In the genomic region with DNA sequence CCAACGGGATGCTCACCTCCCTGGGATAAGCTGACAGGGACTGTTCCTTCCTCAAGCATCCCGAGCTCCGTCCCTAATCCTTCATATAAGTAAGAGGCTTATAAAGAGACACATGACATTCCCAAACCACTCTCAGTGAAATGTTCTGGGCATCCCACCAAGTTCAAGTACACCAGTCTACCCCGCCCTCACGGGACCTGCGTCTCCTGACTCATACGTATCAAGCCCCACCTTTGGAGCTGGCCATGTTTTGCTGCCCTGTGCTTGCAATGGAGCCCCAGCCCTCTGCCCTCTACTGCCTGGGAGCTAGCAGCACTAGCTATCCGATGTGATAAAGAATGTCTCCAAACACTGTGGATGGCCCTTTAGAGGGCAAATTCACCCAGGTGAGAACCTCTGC, we compare ENCODE assay signal across 28 mouse cellular contexts. TPM values are rescaled to one million over a fixed set of nuclear protein-coding genes. Genes with fewer than 3 reads are reported as not detected.
DNase-seq lines count a peak whose midpoint lies in the region; ATAC-seq and TF ChIP-seq lines count a peak whose summit lies in the region.
"Had no signal": no experiment of that assay in that cellular context is flagged by ENCODE, and none has a peak within 500 bp of the region (broad histone marks: within the 10 kb centered on the region; RNA-seq: fewer than 3 reads in every experiment).

No protein-coding gene starts in this region.

- no peak overlapping the region for H3K4me3 ChIP-seq in gastrocnemius, adult 2 months
- H3K4me3 ChIP-seq in heart, adult 2 months, result no peak overlapping the region
- no peak overlapping the region for H3K4me3 ChIP-seq in heart, embryonic 10.5 days
- no peak overlapping the region for H3K4me3 ChIP-seq in heart, embryonic 12.5 days
- H3K4me3 ChIP-seq: embryonic facial prominence, embryonic 10.5 days; embryonic facial prominence, embryonic 13.5 days; erythroblast, embryonic 14.5 days; forebrain, embryonic 12.5 days; forebrain, embryonic 15.5 days; heart, embryonic 13.5 days; hindbrain, embryonic 12.5 days; hindbrain, embryonic 15.5 days had no signal

- 0 out of 2 replicates have a peak, but pooled peaks have one; percentile 8 for TF ChIP-seq EP300 in heart, adult 2 months (IDR thresholded peaks at IDR 0.05; ENCODE audit: insufficient read depth, low read depth, low read length)

- WGBS in heart, adult 2 months, result 63% methylated on average over 8 of the region's 8 CpGs
- WGBS in heart, embryonic 10.5 days, result 91% methylated on average over 8 of the region's 8 CpGs
- WGBS in heart, embryonic 12.5 days, result 91% methylated on average over 8 of the region's 8 CpGs

- no peaks in the 10 kb centered on the region for H3K27me3 ChIP-seq in heart, adult 2 months (ENCODE audit: control insufficient read depth, insufficient read depth, low read length)
- H3K27me3 ChIP-seq in heart, embryonic 10.5 days (ENCODE audit: insufficient read depth, poor library complexity, severe bottlenecking), result no peaks in the 10 kb centered on the region
- no peaks in the 10 kb centered on the region for H3K27me3 ChIP-seq in heart, embryonic 12.5 days (replicated peaks)
- H3K27me3 ChIP-seq: CH12.LX; embryonic facial prominence, embryonic 13.5 days; forebrain, embryonic 12.5 days; forebrain, embryonic 15.5 days; heart, embryonic 13.5 days; hindbrain, embryonic 12.5 days; hindbrain, embryonic 15.5 days had no signal

- no peak overlapping the region for H3K9ac ChIP-seq in heart, adult 2 months (ENCODE audit: low read depth, low read length)
- no peak overlapping the region for H3K9ac ChIP-seq in heart, embryonic 12.5 days
- H3K9ac ChIP-seq: embryonic facial prominence, embryonic 13.5 days; forebrain, embryonic 12.5 days; forebrain, embryonic 15.5 days; heart, embryonic 13.5 days; hindbrain, embryonic 12.5 days; hindbrain, embryonic 15.5 days had no signal

- intact Hi-C loops in gastrocnemius, adult 2 months (cut with DNase I), result no loop called here
- intact Hi-C loops in heart, adult 2 months (cut with DNase I), result no loop called here
- intact Hi-C loops in heart, postnatal 10 days (cut with DNase I), result no loop called here

- no peaks in the 10 kb centered on the region; the same call in 1 of the 2 replicates for H3K79me2 ChIP-seq in heart, adult 2 months (replicated peaks; ENCODE audit: control insufficient read depth, insufficient read depth, low read length)

- no peak for TF ChIP-seq CTCF in gastrocnemius, adult 2 months (IDR thresholded peaks at IDR 0.05)
- TF ChIP-seq CTCF in heart, adult 2 months (IDR thresholded peaks at IDR 0.05), result no peak

- ATAC-seq in heart, embryonic 12.5 days (ENCODE audit: insufficient number of reproducible peaks, low FRiP score), result no peak
- ATAC-seq: activated CD4-positive, CD25-positive, alpha-beta regulatory T cell, adult 4 months; forebrain, embryonic 15.5 days; intestine, postnatal 0 days had no signal

- no peaks in the 10 kb centered on the region for H3K36me3 ChIP-seq in heart, adult 2 months (ENCODE audit: control insufficient read depth, insufficient read depth, low read length)
- peaks cover 74% of the 10 kb centered on the region for H3K36me3 ChIP-seq in heart, embryonic 10.5 days
- peaks cover 76% of the 10 kb centered on the region for H3K36me3 ChIP-seq in heart, embryonic 12.5 days

- H3K4me1 ChIP-seq in heart, adult 2 months (ENCODE audit: control insufficient read depth, insufficient read depth, low read length), result no peaks in the 10 kb centered on the region
- peaks cover 9% of the 10 kb centered on the region; the same call in 1 of the 2 replicates for H3K4me1 ChIP-seq in heart, embryonic 10.5 days
- peaks cover 5% of the 10 kb centered on the region for H3K4me1 ChIP-seq in heart, embryonic 12.5 days (replicated peaks)
- H3K4me1 ChIP-seq: embryonic facial prominence, embryonic 10.5 days; forebrain, embryonic 12.5 days; forebrain, embryonic 15.5 days; hindbrain, embryonic 12.5 days; hindbrain, embryonic 15.5 days had no signal

- no peak for TF ChIP-seq POLR2A in heart, adult 2 months (IDR thresholded peaks at IDR 0.05; ENCODE audit: insufficient read depth, low read depth, low read length)

- H3K4me2 ChIP-seq in heart, embryonic 12.5 days, result no peak overlapping the region
- H3K4me2 ChIP-seq: embryonic facial prominence, embryonic 13.5 days; forebrain, embryonic 12.5 days; forebrain, embryonic 15.5 days; heart, embryonic 13.5 days; hindbrain, embryonic 12.5 days; hindbrain, embryonic 15.5 days had no signal

- DNase-seq in gastrocnemius, adult 18-20 months (ENCODE audit: low spot score), result peak; percentile 24
- no peak for DNase-seq in gastrocnemius, adult 2 months
- DNase-seq in heart, adult 2 months, result peak in 1 of 2 experiments; percentile 28
- DNase-seq in heart, embryonic 10.5 days (ENCODE audit: low spot score), result no peak
- DNase-seq in heart, postnatal 10 days, result peak; percentile 39 to 54
- DNase-seq: adrenal gland, adult 8-10 months; adrenal gland, postnatal 25 days; B cell, adult 2 months; cerebellum, adult 11-12 months; cerebellum, adult 8-10 months; cerebellum, postnatal 10 days; cerebellum, postnatal 36 days; embryo, embryonic 11 days; gastrocnemius, postnatal 14 days; kidney, adult 2 months had no signal

- no peaks in the 10 kb centered on the region for H3K9me3 ChIP-seq in heart, embryonic 10.5 days
- no peaks in the 10 kb centered on the region for H3K9me3 ChIP-seq in heart, embryonic 12.5 days (replicated peaks)
- H3K9me3 ChIP-seq: embryonic facial prominence, embryonic 10.5 days; embryonic facial prominence, embryonic 13.5 days; forebrain, embryonic 12.5 days; forebrain, embryonic 15.5 days; G1E; heart, embryonic 13.5 days; hindbrain, embryonic 12.5 days; hindbrain, embryonic 15.5 days had no signal

- H3K27ac ChIP-seq in gastrocnemius, adult 2 months, result no peak overlapping the region
- no peak overlapping the region for H3K27ac ChIP-seq in heart, adult 2 months
- H3K27ac ChIP-seq in heart, embryonic 10.5 days, result no peak overlapping the region
- no peak overlapping the region for H3K27ac ChIP-seq in heart, embryonic 12.5 days (ENCODE audit: poor library complexity, severe bottlenecking)
- H3K27ac ChIP-seq: embryonic facial prominence, embryonic 10.5 days; embryonic facial prominence, embryonic 13.5 days; forebrain, embryonic 12.5 days; forebrain, embryonic 15.5 days; heart, embryonic 13.5 days; hindbrain, embryonic 12.5 days; hindbrain, embryonic 15.5 days had no signal

RNA-seq across cellular contexts. Expression of gene Map3k4, which starts 58.6 kb away (rescaled TPM):
- 10 to 100 TPM; 31.5 to 39.0 TPM for total RNA-seq in gastrocnemius, adult 18-20 months (2021)
- 10 to 100 TPM; 29.5 to 36.6 TPM for total RNA-seq in gastrocnemius, adult 2 months (2021)
- 10 to 100 TPM; 43.7 to 51.3 TPM for total RNA-seq in heart, adult 2 months (2021)
- polyA plus RNA-seq in heart, adult 2 months (2012; rRNA removed), result 12.2 and 17.2 TPM in 2 replicates
- 40.2 and 52.2 TPM in 2 replicates for polyA plus RNA-seq in heart, embryonic 10.5 days (2016; fragmentation: Nextera tagmentation; extraction: Ambion mirVana)
- total RNA-seq in heart, postnatal 10 days (2021), result 10 to 100 TPM; 35.6 to 39.4 TPM
- 42.9 and 47.4 TPM in 2 replicates for polyA plus RNA-seq in heart, embryonic 12.5 days (2016; fragmentation: Nextera tagmentation; extraction: Ambion mirVana)

Comparison
In these comparisons a context has a peak if more than half of its experiments do, and no peak if none do; other contexts are left out.
1. DNase-seq: peak in gastrocnemius, adult 18-20 months (single experiment) and heart, postnatal 10 days (2 of 2); none in gastrocnemius, adult 2 months (single experiment) and heart, embryonic 10.5 days (single experiment).